Mouse (Mus musculus) intestine, postnatal 0 days (tissue): Measurements from ENCODE around the gene Odf2. TPM values are rescaled to one million over a fixed set of nuclear protein-coding genes. Genes with fewer than 3 reads are reported as not detected.
A peak's percentile ranks its signal among the peaks of the same experiment; 100 is the strongest.

ENCODE experiments used
- ATAC-seq: fragments of 200-750 bp; cut with Nextera tagmentation; 2 replicates; pipeline ENCODE4 v1.8.0; 2017; ENCODE audit warnings: mild to moderate bottlenecking, moderate TSS enrichment, moderate library complexity
- H3K27ac ChIP-seq: fragments of 300-500 bp; sonication (generic); 2 replicates; pipeline ENCODE4 v1.5.1; 2014; ENCODE audit warnings: mild to moderate bottlenecking, low read depth, low read length, moderate library complexity
- H3K27me3 ChIP-seq: fragments of 300-500 bp; sonication (generic); replicated peaks from 2 replicates; pipeline ENCODE4 v1.6.1; 2014; ENCODE audit warnings: low read length, mixed read lengths; ENCODE audit not compliant: control insufficient read depth, insufficient read depth
- H3K36me3 ChIP-seq: fragments of 300-500 bp; sonication (generic); 2 replicates; pipeline ENCODE4 v1.6.1; 2014; ENCODE audit warnings: mild to moderate bottlenecking, moderate library complexity; ENCODE audit not compliant: control insufficient read depth, insufficient read depth
- H3K4me1 ChIP-seq: fragments of 300-500 bp; sonication (generic); replicated peaks from 2 replicates; pipeline ENCODE4 v1.6.1; 2014; ENCODE audit warnings: antibody characterized with exemption, low read length, mixed read lengths; ENCODE audit not compliant: control insufficient read depth, insufficient read depth
- H3K4me2 ChIP-seq: fragments of 300-500 bp; sonication (generic); replicated peaks from 2 replicates; pipeline ENCODE4 v1.6.1; 2014; ENCODE audit warnings: low read depth, mild to moderate bottlenecking, moderate library complexity
- H3K4me3 ChIP-seq: fragments of 300-500 bp; sonication (generic); 2 replicates; pipeline ENCODE4 v1.5.1; 2014; ENCODE audit warnings: low read depth, low read length
- H3K9ac ChIP-seq: fragments of 300-500 bp; sonication (generic); 2 replicates; pipeline ENCODE4 v1.6.1; 2014; ENCODE audit warnings: mild to moderate bottlenecking, low read depth, low read length
- H3K9me3 ChIP-seq: fragments of 300-500 bp; sonication (generic); 2 replicates; pipeline ENCODE4 v1.6.1; 2016; ENCODE audit warnings: mixed run types; ENCODE audit not compliant: control insufficient read depth
- CTCF ChIP-seq: sonication (generic); IDR thresholded peaks from 2 replicates; pipeline ENCODE4 v1.5.1; 2016; ENCODE audit warnings: low read depth, mild to moderate bottlenecking, control low read depth, antibody characterized with exemption, moderate library complexity
- WGBS: fragments of 180-500 bp; shearing (Covaris S2); extraction: QIAGEN DNeasy Blood & Tissue Kit; methylation state at CpG from one replicate; pipeline ENCODE4 v1.1.7; 2014; 5-methylcytosine and 5-hydroxymethylcytosine counted together
- polyA plus RNA-seq: library from polyadenylated mRNA; unstranded; fragments of >200 nt; fragmentation: Nextera tagmentation; extraction: Ambion mirVana; gene quantifications from 2 replicates; pipeline ENCODE4 v1.2.1, GENCODE M21; 2015

Odf2 gene
- polyA plus RNA-seq, 1 experiment from 2014 or later: 17.0 TPM

DNA sequence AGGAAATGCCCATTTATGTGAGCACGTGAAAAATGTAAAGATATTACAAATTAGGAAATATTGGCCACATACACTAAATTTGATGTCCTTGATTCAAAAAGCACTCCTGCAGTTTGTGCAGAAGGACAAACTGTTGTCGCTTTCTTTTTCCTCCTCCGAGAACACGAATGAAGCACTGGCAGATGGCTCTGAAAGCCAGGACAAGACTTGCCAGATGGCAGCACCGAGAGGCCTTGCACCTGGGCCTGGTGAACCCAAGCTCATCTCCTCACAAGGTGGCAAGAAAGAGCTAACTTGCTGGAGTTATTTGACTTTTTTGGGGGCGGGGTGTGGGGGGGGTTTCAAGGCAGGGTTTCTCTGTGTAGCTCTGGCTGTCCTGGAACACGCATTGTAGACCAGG, 51.8 kb downstream of the Odf2 start:
- peaks cover 57% of the 10 kb centered on the region for H3K36me3 ChIP-seq
- TF ChIP-seq CTCF: no peak
- WGBS: 94% methylated on average over 7 of the region's 7 CpGs
- H3K9me3 ChIP-seq: no peaks in the 10 kb centered on the region
- no peak for ATAC-seq
- H3K4me1 ChIP-seq: peaks cover 4% of the 10 kb centered on the region
- H3K4me3 ChIP-seq: no peak overlapping the region
- no peak overlapping the region for H3K27ac ChIP-seq
- no peak overlapping the region for H3K9ac ChIP-seq
- no peak overlapping the region for H3K4me2 ChIP-seq
- H3K27me3 ChIP-seq: no peaks in the 10 kb centered on the region

- Histone ChIP-seq H3K4me3 (no peak overlapping the region), H3K4me2 (no peak overlapping the region), H3K27ac (peak overlapping the region; percentile 55), H3K4me1 (no peaks in the 10 kb centered on the region), H3K27me3 (no peaks in the 10 kb centered on the region), H3K36me3 (peaks cover 77% of the 10 kb centered on the region), H3K9ac (no peak overlapping the region), H3K9me3 (no peaks in the 10 kb centered on the region)
- ATAC-seq: no peak
- 50% methylated on average over 1 of the region's 1 CpGs for WGBS
- no peak for TF ChIP-seq CTCF
Measured at GRCm38 (mm10) chr2:29944723-29945122, 55.7 kb downstream of the Odf2 start.

GRCm38 (mm10) chr2:29948896-29949295, 59.9 kb downstream of the Odf2 start:
- 91% methylated on average over 5 of the region's 5 CpGs for WGBS
- no peak overlapping the region for H3K9ac ChIP-seq
- H3K27ac ChIP-seq: no peak overlapping the region
- no peak overlapping the region for H3K4me2 ChIP-seq
- no peaks in the 10 kb centered on the region for H3K27me3 ChIP-seq
- H3K4me1 ChIP-seq: no peaks in the 10 kb centered on the region
- TF ChIP-seq CTCF: no peak
- no peak overlapping the region for H3K4me3 ChIP-seq
- H3K36me3 ChIP-seq: peaks cover 69% of the 10 kb centered on the region
- no peak for ATAC-seq
- H3K9me3 ChIP-seq: no peaks in the 10 kb centered on the region

- Histone ChIP-seq H3K27me3 (no peaks in the 10 kb centered on the region), H3K4me2 (no peak overlapping the region), H3K36me3 (peaks cover 37% of the 10 kb centered on the region), H3K9ac (no peak overlapping the region), H3K4me3 (no peak overlapping the region), H3K9me3 (no peaks in the 10 kb centered on the region), H3K27ac (no peak overlapping the region), H3K4me1 (peaks cover 8% of the 10 kb centered on the region; the same call in 1 of the 2 replicates)
- TF ChIP-seq CTCF: no peak
- ATAC-seq: no peak
- WGBS: 98% methylated on average over 7 of the region's 7 CpGs
Measured at GRCm38 (mm10) chr2:29961246-29961645, 72.2 kb downstream of the Odf2 start.

DNA sequence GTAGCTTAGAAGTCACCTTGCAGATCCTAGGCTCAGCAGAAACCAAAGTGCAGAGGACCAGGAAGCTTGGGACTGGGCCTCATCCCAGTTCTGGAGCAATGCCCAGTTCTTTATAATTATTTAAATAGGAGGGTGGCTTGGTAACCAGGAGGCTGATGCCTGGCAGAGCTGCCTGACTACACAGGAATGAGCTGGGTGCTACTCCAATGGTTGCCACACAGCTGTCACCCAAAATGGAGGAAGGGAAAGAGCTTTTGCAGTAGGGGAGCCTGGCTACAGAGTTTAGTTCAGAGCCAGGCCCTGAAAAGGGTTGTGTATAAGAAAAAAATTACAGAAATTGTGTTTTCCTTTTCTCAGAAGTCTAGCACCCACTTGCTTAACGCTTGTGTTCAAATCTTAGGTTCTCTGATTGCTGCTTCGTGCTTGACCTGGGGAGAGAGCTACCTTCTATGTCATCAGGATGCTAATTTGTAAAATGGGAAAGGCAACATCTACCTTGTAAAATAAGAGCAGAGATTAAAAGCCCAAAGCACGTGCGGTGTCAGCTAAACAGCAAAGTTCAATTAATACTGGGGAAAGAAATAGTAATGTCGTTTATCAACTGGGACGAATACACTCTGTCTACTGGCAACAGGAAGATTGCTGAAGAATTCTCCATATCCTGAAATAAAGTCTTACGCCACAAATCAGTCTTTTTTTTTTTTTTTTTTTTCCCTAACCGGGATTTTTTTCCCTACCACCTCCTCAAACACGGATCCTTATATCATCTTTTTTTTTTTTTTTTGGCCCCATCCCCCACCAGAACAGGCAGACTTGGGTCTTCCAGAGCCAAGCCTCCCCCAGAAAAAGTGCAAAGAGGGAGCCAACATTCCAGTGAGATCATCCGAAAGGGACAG, 75.6 kb downstream of the Odf2 start:
- peaks cover 6% of the 10 kb centered on the region for H3K36me3 ChIP-seq
- H3K4me2 ChIP-seq: peak overlapping the region; percentile 81
- no peaks in the 10 kb centered on the region for H3K27me3 ChIP-seq
- peak overlapping the region; percentile 90 for H3K27ac ChIP-seq
- H3K4me3 ChIP-seq: peak overlapping the region; percentile 94
- peak; percentile 31 for ATAC-seq
- peaks cover 20% of the 10 kb centered on the region for H3K4me1 ChIP-seq
- no peaks in the 10 kb centered on the region for H3K9me3 ChIP-seq
- 13% methylated on average over 10 of the region's 10 CpGs for WGBS
- H3K9ac ChIP-seq: peak overlapping the region; percentile 91
- TF ChIP-seq CTCF: no peak

GRCm38 (mm10) chr2:29965250-29965843, 76.3 kb downstream of the Odf2 start, which contains the start of gene Sptan1:
TSS of gene Sptan1 (plus strand) at chr2:29965560.
- under 1% methylated on average over 74 of the region's 82 CpGs for WGBS
- peaks cover 20% of the 10 kb centered on the region for H3K4me1 ChIP-seq
- TF ChIP-seq CTCF: no peak

More at GRCm38 (mm10) chr2:29965250-29965843, 76.3 kb downstream of the Odf2 start, which contains the start of gene Sptan1:
- H3K4me3 ChIP-seq: peak within 1 kb of the TSS; percentile 94
- peak within 1 kb of the TSS; percentile 90 for H3K27ac ChIP-seq
- peak within 1 kb of the TSS; percentile 81 for H3K4me2 ChIP-seq
- no peaks in the 10 kb centered on the region for H3K9me3 ChIP-seq
- H3K9ac ChIP-seq: peak within 1 kb of the TSS; percentile 91
- peaks cover 4% of the 10 kb centered on the region; the same call in 1 of the 2 replicates for H3K36me3 ChIP-seq
- ATAC-seq: peak; percentile 98
- no peaks in the 10 kb centered on the region for H3K27me3 ChIP-seq
